Mouse (Mus musculus) kidney, embryonic 15.5 days (tissue): ENCODE measurements around the gene Cd200r3. TPM values are rescaled to one million over a fixed set of nuclear protein-coding genes. Genes with fewer than 3 reads are reported as not detected.

Experiments used
- ATAC-seq: fragments of 200-750 bp; cut with Nextera tagmentation; replicated peaks from 2 replicates; pipeline ENCODE4 v1.8.0; 2017; ENCODE audit warnings: moderate TSS enrichment; ENCODE audit not compliant: low FRiP score
- H3K27ac ChIP-seq: fragments of 300-500 bp; sonication (generic); 2 replicates; pipeline ENCODE4 v1.5.1; 2015; ENCODE audit warnings: mild to moderate bottlenecking, inconsistent platforms
- H3K27me3 ChIP-seq: fragments of 300-500 bp; sonication (generic); 2 replicates; pipeline ENCODE4 v1.6.1; 2015; ENCODE audit warnings: inconsistent platforms
- H3K36me3 ChIP-seq: fragments of 300-500 bp; sonication (generic); 2 replicates; pipeline ENCODE4 v1.6.1; 2015; ENCODE audit warnings: inconsistent platforms
- H3K4me1 ChIP-seq: fragments of 300-500 bp; sonication (generic); 2 replicates; pipeline ENCODE4 v1.6.1; 2015; ENCODE audit warnings: inconsistent platforms
- H3K4me2 ChIP-seq: fragments of 300-500 bp; sonication (generic); 2 replicates; pipeline ENCODE4 v1.6.1; 2015; ENCODE audit warnings: moderate library complexity, mild to moderate bottlenecking, inconsistent platforms
- H3K4me3 ChIP-seq: fragments of 300-500 bp; sonication (generic); replicated peaks from 2 replicates; pipeline ENCODE4 v1.5.1; 2015; ENCODE audit warnings: mild to moderate bottlenecking, inconsistent platforms
- H3K9ac ChIP-seq: fragments of 300-500 bp; sonication (generic); 2 replicates; pipeline ENCODE4 v1.6.1; 2015; ENCODE audit warnings: mild to moderate bottlenecking, inconsistent platforms
- H3K9me3 ChIP-seq: fragments of 300-500 bp; sonication (generic); replicated peaks from 2 replicates; pipeline ENCODE4 v1.6.1; 2016; ENCODE audit warnings: inconsistent platforms
- WGBS: fragments of 180-500 bp; shearing (Covaris S2); methylation state at CpG from one replicate; pipeline ENCODE4 v1.1.7; 2015; ENCODE audit warnings: mixed read lengths; 5-methylcytosine and 5-hydroxymethylcytosine counted together
- polyA plus RNA-seq: library from polyadenylated mRNA; unstranded; fragments of >200 nt; fragmentation: Nextera tagmentation; extraction: Ambion mirVana; gene quantifications from 2 replicates; pipeline ENCODE4 v1.2.1, GENCODE M21; 2015

The Cd200r3 gene
- polyA plus RNA-seq, 1 experiment from 2014 or later = 0.29 TPM

GRCm38 (mm10) chr16:45020669-45021309, 77.3 kb downstream of the Cd200r3 start:
- H3K27ac ChIP-seq = no peak overlapping the region
- H3K9ac ChIP-seq = no peak overlapping the region
- H3K4me3 ChIP-seq = no peak overlapping the region
- WGBS = 91% methylated on average over 2 of the region's 2 CpGs
- H3K4me1 ChIP-seq = no peaks in the 10 kb centered on the region
- ATAC-seq = no peak
- no peaks in the 10 kb centered on the region for H3K27me3 ChIP-seq
- H3K36me3 ChIP-seq = no peaks in the 10 kb centered on the region
- H3K9me3 ChIP-seq = no peaks in the 10 kb centered on the region
- no peak overlapping the region for H3K4me2 ChIP-seq

- H3K9ac ChIP-seq = no peak overlapping the region
- no peak overlapping the region for H3K27ac ChIP-seq
- no peaks in the 10 kb centered on the region for H3K36me3 ChIP-seq
- no peak overlapping the region for H3K4me3 ChIP-seq
- no peaks in the 10 kb centered on the region for H3K4me1 ChIP-seq
- no peaks in the 10 kb centered on the region for H3K9me3 ChIP-seq
- no peak overlapping the region for H3K4me2 ChIP-seq
- ATAC-seq = no peak
- no peaks in the 10 kb centered on the region for H3K27me3 ChIP-seq
These were observed 78.0 kb downstream of the Cd200r3 start for GRCm38 (mm10) chr16:45021443-45021842.

GRCm38 (mm10) chr16:45023904-45024303, 80.4 kb downstream of the Cd200r3 start:
- H3K9me3 ChIP-seq = no peaks in the 10 kb centered on the region
- no peaks in the 10 kb centered on the region for H3K27me3 ChIP-seq
- WGBS = 66% methylated on average over 4 of the region's 4 CpGs
- no peak overlapping the region for H3K4me3 ChIP-seq
- H3K9ac ChIP-seq = no peak overlapping the region
- H3K4me2 ChIP-seq = no peak overlapping the region
- no peaks in the 10 kb centered on the region for H3K4me1 ChIP-seq
- no peak overlapping the region for H3K27ac ChIP-seq
- H3K36me3 ChIP-seq = no peaks in the 10 kb centered on the region
- no peak for ATAC-seq

- 78% methylated on average over 6 of the region's 6 CpGs for WGBS
- H3K4me3 ChIP-seq = no peak overlapping the region
- no peak overlapping the region for H3K27ac ChIP-seq
- H3K27me3 ChIP-seq = no peaks in the 10 kb centered on the region
- no peak for ATAC-seq
- no peak overlapping the region for H3K9ac ChIP-seq
- no peaks in the 10 kb centered on the region for H3K9me3 ChIP-seq
- no peaks in the 10 kb centered on the region for H3K4me1 ChIP-seq
- H3K36me3 ChIP-seq = no peaks in the 10 kb centered on the region
- no peak overlapping the region for H3K4me2 ChIP-seq
These were observed 81.8 kb downstream of the Cd200r3 start for GRCm38 (mm10) chr16:45025321-45025720.

GRCm38 (mm10) chr16:45029080-45029479, 85.6 kb downstream of the Cd200r3 start:
- no peaks in the 10 kb centered on the region for H3K9me3 ChIP-seq
- no peak overlapping the region for H3K9ac ChIP-seq
- H3K27me3 ChIP-seq = no peaks in the 10 kb centered on the region
- H3K27ac ChIP-seq = no peak overlapping the region
- WGBS = 94% methylated on average over 5 of the region's 5 CpGs
- no peak overlapping the region for H3K4me3 ChIP-seq
- no peak overlapping the region for H3K4me2 ChIP-seq
- no peaks in the 10 kb centered on the region for H3K36me3 ChIP-seq
- ATAC-seq = no peak
- H3K4me1 ChIP-seq = no peaks in the 10 kb centered on the region

- Histone ChIP-seq H3K9me3 (no peaks in the 10 kb centered on the region), H3K4me3 (no peak overlapping the region), H3K27ac (no peak overlapping the region), H3K4me2 (no peak overlapping the region), H3K9ac (no peak overlapping the region), H3K27me3 (no peaks in the 10 kb centered on the region), H3K4me1 (no peaks in the 10 kb centered on the region), H3K36me3 (no peaks in the 10 kb centered on the region)
- WGBS = 93% methylated on average over 1 of the region's 1 CpGs
- no peak for ATAC-seq
These were observed 86.0 kb downstream of the Cd200r3 start for GRCm38 (mm10) chr16:45029493-45029892.

- H3K36me3 ChIP-seq = no peaks in the 10 kb centered on the region
These were observed 86.6 kb downstream of the Cd200r3 start for GRCm38 (mm10) chr16:45030127-45030526.

GRCm38 (mm10) chr16:45030796-45031195, 87.3 kb downstream of the Cd200r3 start:
- H3K36me3 ChIP-seq = no peaks in the 10 kb centered on the region
- no peak overlapping the region for H3K27ac ChIP-seq
- H3K4me1 ChIP-seq = no peaks in the 10 kb centered on the region
- no peaks in the 10 kb centered on the region for H3K27me3 ChIP-seq
- no peak overlapping the region for H3K4me2 ChIP-seq
- no peaks in the 10 kb centered on the region for H3K9me3 ChIP-seq
- no peak overlapping the region for H3K4me3 ChIP-seq
- H3K9ac ChIP-seq = no peak overlapping the region
- ATAC-seq = no peak
- 52% methylated on average over 2 of the region's 2 CpGs for WGBS

More at GRCm38 (mm10) chr16:45030127-45030526, 86.6 kb downstream of the Cd200r3 start:
- H3K4me2 ChIP-seq = no peak overlapping the region
- no peak overlapping the region for H3K27ac ChIP-seq
- no peaks in the 10 kb centered on the region for H3K27me3 ChIP-seq
- no peak for ATAC-seq
- no peak overlapping the region for H3K4me3 ChIP-seq
- no peaks in the 10 kb centered on the region for H3K9me3 ChIP-seq
- H3K9ac ChIP-seq = no peak overlapping the region
- H3K4me1 ChIP-seq = no peaks in the 10 kb centered on the region
- 86% methylated on average over 4 of the region's 4 CpGs for WGBS

Other genes with a start within 250 kb of the Cd200r3 start
- gene Nepro, start 219.4 kb upstream of the Cd200r3 start, polyA plus RNA-seq = 10.5 and 11.3 TPM in 2 replicates
- 29.5 and 32.8 TPM in 2 replicates for gene Gtpbp8, start 197.3 kb upstream of the Cd200r3 start, polyA plus RNA-seq
- gene Cd200r1, start 177.9 kb upstream of the Cd200r3 start, polyA plus RNA-seq = 0.37 and 0.62 TPM in 2 replicates
- 0.09 TPM in 1 of 2 replicates, not detected in the other for gene Cd200r4, start 131.9 kb upstream of the Cd200r3 start, polyA plus RNA-seq
- gene Cd200r2, start 76.6 kb upstream of the Cd200r3 start, polyA plus RNA-seq = 0.09 TPM in 1 of 2 replicates, not detected in the other
- gene Ccdc80, start 149.7 kb downstream of the Cd200r3 start, polyA plus RNA-seq = 102 and 118 TPM in 2 replicates
- gene Slc35a5, start 215.0 kb downstream of the Cd200r3 start, polyA plus RNA-seq = 19.9 and 21.3 TPM in 2 replicates
- gene Atg3, start 215.1 kb downstream of the Cd200r3 start, polyA plus RNA-seq = 32.8 and 33.9 TPM in 2 replicates